Mouse (Mus musculus) CD4-positive helper T cell, adult 2 months (primary cell): Measurements from ENCODE around the gene Fto.

Experiments
- DNase-seq: peaks from one replicate; pipeline ENCODE4 v3.0.0-alpha.2; 2012; ENCODE audit warnings: low read depth, missing footprints, low spot score

Gene Fto

DNA sequence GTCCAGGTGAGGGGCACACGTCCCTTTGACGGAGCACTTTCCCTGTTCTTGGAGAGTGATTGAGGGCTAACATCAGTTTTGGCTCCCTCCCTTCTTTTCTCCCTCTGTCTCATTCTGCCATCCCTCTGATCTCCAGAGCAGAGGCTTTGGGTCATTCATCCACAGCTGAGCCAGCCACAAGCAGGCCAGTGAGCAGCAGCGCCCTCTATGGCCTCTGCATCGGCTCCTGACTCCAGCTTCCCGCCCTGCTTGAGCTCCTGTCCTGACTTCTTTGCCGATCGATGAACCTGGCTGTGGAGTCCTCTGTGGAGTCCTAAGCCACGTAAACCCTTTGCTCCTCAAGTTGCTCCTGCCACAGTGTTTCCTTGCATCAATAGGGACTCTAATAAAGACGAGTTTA is 10.9 kb downstream of the Fto start:
- DNase-seq: no peak

GRCm38 (mm10) chr8:91324916-91325315 is 11.6 kb downstream of the Fto start:
- DNase-seq: no peak

GRCm38 (mm10) chr8:91326018-91326417 is 12.7 kb downstream of the Fto start:
- DNase-seq: no peak

- no peak for DNase-seq
These were observed 13.6 kb downstream of the Fto start for GRCm38 (mm10) chr8:91326946-91327345.

DNA sequence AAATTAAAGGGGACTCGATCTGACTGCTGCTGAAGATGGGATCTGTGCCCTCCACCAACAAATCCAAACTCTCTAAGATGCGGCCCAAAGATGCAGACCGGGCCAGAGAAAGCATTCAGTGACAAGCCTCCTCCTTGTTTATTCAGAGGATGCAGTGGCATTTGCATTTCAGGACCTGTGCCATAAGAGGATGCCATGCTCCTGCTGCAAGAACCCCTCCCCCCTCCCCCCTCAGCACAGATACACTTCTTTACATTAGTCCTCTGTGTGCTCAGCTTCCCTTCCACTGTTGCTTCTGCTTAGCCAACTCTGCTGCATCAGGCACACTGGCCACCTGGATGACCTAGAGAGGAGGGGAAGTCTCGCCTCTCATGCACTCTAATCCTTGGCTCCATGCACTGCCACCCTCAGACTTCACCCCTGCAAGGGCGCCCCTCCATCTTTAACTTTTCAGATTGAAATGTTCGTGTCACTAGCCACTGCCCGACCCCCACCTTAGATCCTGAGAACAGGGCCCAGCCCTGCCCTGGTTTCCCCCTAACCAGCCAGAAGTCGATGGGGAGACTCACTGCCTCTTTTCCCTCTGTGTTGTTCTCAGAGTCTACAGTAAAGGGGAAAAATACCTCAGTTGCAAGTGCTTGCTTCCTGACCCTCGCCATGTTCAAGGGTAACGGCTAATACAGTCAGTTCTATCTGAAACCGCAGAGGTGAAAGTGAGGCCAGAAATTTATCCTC is 14.3 kb downstream of the Fto start:
- no peak for DNase-seq

GRCm38 (mm10) chr8:91329056-91329455 is 15.7 kb downstream of the Fto start:
- no peak for DNase-seq

GRCm38 (mm10) chr8:91329461-91329850 is 16.1 kb downstream of the Fto start:
- DNase-seq: no peak

DNA sequence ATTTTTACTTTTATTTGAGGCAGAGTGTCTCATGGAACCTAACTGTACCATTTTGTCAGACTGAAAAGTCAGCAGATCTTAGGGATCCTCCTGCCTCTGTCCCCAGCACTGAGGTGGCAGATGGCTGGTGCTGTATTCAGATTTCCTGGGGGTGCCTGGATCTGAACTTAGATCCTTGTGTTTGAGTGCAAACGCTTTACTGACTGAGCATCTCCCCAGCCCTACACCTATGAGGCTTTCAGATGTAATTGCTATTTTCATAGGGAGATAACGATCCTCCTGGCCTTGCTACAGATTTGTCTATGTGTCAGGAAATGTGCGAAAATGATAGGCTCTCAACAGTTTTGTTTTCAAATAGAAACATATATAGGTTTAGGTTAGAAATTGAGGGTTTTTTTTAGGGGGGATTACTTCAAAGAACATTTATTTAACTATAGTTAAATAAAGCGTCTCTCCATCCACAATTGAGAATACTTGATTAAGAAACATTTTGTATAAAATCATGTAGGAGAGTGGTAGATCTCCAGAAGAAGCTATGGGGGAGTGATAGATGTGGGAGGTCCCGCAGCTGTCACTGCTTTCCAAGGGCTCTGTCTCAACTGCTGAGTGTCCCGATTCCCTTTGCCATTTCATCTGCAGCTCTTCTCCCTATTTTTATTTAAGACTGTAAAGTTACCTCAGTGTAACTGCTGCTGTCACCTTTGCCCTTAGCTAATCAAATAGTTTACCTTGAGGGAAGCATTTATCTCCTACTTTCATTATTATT is 25.2 kb downstream of the Fto start:
- no peak for DNase-seq

- DNase-seq: no peak
These were observed 26.3 kb downstream of the Fto start for GRCm38 (mm10) chr8:91339651-91340050.

DNA sequence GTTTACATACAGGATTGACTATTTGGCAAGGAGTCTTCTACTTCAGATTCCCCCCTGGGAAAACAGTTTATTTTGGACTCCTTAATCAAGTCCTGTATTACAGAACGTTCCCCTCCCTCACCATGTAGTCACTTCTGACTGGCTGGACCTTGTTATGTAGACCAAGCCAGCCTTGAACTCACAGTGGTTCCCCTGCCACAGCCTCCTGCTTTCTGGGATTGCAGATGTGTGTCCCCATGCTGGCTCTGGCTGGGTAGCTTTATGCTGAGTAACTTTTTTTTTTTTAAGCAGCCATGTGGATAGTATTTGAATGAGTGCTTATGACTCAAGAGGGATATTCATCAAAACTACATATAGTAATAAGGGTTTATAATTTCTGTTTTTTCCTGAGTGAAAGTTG is 27.4 kb downstream of the Fto start:
- no peak for DNase-seq

- DNase-seq: no peak
These were observed 28.9 kb downstream of the Fto start for GRCm38 (mm10) chr8:91342196-91342595.

DNA sequence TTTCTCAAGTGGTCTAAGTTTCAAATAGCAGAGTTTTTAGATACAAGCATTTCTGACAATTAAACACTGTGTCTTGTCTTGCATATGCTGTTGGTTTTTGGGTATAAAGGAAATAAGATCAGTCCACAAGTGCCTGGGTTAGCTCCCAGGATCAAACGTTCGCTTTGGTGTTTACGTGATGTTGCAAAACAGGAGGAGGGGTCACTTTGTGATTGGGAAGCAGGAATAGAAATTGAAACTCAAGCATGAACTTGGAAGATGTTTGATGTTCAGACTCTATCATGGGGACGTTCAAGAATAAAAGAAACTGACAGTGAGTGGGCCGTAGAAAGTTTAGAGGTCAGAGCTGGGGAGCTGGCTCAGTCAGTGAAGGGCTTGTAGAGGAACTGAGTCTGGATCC is 29.5 kb downstream of the Fto start:
- no peak for DNase-seq

DNA sequence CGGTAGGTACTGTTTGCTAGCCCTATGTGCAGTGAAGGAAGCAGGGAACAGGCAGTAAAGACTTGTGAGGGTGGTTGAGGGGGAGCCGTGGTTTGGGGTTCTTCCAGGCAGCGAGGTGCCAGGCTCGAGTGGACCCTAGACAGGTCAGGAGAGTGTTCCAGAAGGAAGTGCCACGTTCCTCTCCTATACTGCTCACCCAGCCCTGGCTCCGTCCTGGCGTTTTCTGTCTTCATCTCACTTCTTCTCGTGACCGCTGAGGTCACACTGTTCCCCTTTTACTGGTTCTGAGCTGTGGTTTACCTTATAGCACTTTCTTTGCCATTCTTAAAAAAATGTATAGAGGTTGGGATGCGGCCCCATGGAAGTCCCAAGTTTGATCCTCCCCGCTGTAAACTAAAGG is 31.3 kb downstream of the Fto start:
- DNase-seq: no peak

DNA sequence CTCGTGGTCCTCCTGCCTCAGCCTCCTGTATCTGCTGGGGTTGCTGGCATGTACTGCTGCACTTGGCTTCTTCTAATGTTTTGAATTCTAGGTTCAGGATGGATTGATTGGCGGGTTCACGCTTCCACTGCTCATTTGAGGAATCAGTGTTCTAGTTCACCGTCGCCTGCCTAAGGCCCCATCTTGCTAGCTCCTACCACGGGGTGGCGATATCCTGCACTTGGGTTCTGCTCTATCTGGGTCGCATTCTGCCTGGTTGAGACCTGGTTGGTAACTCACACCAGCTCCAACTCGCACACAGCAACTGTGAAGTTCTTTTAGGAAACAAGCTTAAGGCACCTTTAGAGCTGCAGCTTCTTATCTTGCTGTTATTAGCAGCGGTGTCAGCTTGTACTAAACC is 33.8 kb downstream of the Fto start:
- DNase-seq: no peak

- no peak for DNase-seq
These were observed 34.3 kb downstream of the Fto start for GRCm38 (mm10) chr8:91347595-91347994.

- DNase-seq: no peak
These were observed 36.5 kb downstream of the Fto start for GRCm38 (mm10) chr8:91349816-91350215.

DNA sequence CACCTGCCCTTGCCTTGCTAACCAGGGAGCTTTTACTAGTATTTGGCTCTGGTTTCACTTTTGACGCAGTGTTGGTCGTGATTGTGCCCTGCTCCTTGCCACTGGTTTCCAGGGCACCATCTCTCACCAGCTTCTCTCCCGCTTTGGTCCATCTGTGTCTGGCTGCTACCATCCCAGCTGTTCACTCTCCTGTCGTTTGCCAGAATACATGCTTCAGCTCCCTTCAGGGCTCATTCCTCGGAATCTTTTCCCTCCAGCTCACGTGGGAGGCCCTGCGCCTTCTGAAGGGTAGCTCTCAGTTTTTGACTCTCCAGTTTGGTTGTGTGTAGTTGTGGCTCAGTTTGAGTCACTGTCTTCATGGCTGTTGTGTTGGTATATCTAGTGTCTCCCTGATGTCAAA is 37.3 kb downstream of the Fto start:
- no peak for DNase-seq

DNA sequence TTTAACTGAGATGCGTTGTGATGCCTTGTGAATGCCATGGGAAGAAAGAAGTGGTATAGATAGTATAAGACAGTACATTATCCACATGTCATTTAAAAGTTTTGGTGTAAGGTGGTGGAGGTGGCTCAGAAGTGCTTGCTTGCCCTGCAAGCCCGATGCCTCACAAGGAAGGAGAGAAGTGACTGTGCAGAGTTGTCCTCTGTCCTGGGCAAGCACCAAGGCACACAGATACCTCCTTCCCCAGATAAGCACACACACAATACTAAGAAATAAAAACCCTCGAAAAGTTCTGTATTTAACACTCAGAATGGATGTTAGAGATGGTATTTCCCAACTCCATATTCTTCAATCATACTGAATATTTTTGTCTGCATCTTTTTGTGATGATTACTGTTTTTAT is 39.3 kb downstream of the Fto start:
- DNase-seq: no peak

GRCm38 (mm10) chr8:91353062-91353461 is 39.7 kb downstream of the Fto start:
- no peak for DNase-seq

- DNase-seq: no peak
These were observed 40.6 kb downstream of the Fto start for GRCm38 (mm10) chr8:91353907-91354306.

GRCm38 (mm10) chr8:91355301-91355905 is 42.1 kb downstream of the Fto start:
- no peak for DNase-seq

- no peak for DNase-seq
These were observed 42.8 kb downstream of the Fto start for GRCm38 (mm10) chr8:91355956-91356699.
